Mouse (Mus musculus): Measurements from ENCODE around the gene Taf1c. TPM values are rescaled to one million over a fixed set of nuclear protein-coding genes. Genes with fewer than 3 reads are reported as not detected.

Taf1c gene
- total RNA-seq, 1 experiment from 2014 or later: 7.1 TPM

GRCm38 (mm10) chr8:119625788-119626187 is 20.8 kb upstream of the Taf1c start:
- ATAC-seq (ENCODE audit: extremely low read depth, insufficient number of reproducible peaks, low FRiP score, poor library complexity, severe bottlenecking): no peak

GRCm38 (mm10) chr8:119624916-119625315 is 19.9 kb upstream of the Taf1c start:
- no peak for ATAC-seq (ENCODE audit: extremely low read depth, insufficient number of reproducible peaks, low FRiP score, poor library complexity, severe bottlenecking)

GRCm38 (mm10) chr8:119623744-119624143 is 18.7 kb upstream of the Taf1c start:
- no peak for ATAC-seq (ENCODE audit: extremely low read depth, insufficient number of reproducible peaks, low FRiP score, poor library complexity, severe bottlenecking)

GRCm38 (mm10) chr8:119623061-119623460 is 18.0 kb upstream of the Taf1c start:
- no peak for ATAC-seq (ENCODE audit: extremely low read depth, insufficient number of reproducible peaks, low FRiP score, poor library complexity, severe bottlenecking)

- ATAC-seq (ENCODE audit: extremely low read depth, insufficient number of reproducible peaks, low FRiP score, poor library complexity, severe bottlenecking): no peak
Measured at GRCm38 (mm10) chr8:119622555-119622954, 17.5 kb upstream of the Taf1c start.

DNA sequence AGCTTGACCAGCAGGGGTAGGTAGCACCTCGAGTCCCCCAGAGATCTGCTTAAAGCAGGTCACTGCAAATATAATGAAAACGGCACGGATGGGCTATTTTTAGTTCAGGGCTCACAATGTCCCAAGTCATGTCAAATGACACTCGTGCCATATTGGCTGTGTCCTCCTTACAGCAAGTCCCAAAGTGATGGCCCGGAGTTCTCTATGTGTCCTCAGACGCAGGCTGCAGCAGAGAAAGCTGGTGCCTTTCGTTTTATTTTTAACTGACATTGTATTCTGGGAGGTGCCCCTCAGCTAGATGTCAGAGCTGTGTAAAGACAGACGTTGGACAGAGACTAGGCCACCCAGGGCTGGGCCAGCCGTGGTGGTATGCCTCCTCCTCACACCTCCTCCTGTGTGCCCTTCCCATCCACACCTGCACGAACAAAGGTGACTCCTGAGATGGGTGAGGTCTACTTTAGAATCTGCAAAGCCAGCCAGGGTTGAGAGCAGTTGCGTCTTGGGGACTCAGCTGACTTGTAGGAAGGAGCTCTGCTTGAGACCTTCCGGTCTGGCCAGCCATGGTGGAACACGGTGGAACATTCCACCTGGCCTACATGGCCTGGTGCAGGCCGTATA is 15.9 kb upstream of the Taf1c start:
- no peak for ATAC-seq (ENCODE audit: extremely low read depth, insufficient number of reproducible peaks, low FRiP score, poor library complexity, severe bottlenecking)

DNA sequence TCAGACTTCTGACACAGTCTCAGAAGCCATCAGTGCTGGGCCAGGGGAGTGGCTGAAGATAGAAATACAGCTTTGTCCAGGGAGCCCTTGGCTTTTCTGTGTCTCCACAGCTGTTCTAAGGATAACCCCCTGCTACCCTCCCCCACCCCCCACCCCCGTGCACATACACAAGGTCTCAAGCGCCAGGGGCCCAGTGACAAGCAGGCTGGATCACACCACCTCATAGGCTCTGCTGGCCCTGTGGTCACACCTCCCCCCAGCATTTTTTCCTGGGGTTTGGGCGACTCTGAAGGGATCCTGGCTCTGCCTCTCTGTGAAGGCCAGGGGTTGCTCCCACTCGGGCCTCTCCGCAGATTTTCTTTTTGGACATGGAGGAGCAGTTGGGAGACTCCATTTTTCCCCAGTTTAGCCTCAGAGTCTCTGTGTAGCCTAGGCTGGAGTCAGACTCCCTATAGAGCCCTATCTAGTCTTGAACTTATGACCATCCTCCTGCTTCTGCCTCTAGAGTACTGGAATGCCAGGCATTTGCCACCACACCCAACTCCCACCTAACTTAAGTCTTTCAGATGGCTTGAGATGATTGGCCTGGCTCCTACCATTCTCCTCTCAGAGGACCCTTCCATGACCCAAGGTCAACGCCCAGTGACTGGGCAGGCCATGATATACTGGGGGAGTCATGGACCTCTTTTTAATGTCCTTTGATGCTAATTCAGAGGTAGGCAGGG is 15.3 kb upstream of the Taf1c start:
- ATAC-seq (ENCODE audit: extremely low read depth, insufficient number of reproducible peaks, low FRiP score, poor library complexity, severe bottlenecking): no peak

- no peak for ATAC-seq (ENCODE audit: extremely low read depth, insufficient number of reproducible peaks, low FRiP score, poor library complexity, severe bottlenecking)
Measured at GRCm38 (mm10) chr8:119618887-119619286, 13.9 kb upstream of the Taf1c start.

- ATAC-seq (ENCODE audit: extremely low read depth, insufficient number of reproducible peaks, low FRiP score, poor library complexity, severe bottlenecking): no peak
Measured at GRCm38 (mm10) chr8:119617586-119617985, 12.6 kb upstream of the Taf1c start.

DNA sequence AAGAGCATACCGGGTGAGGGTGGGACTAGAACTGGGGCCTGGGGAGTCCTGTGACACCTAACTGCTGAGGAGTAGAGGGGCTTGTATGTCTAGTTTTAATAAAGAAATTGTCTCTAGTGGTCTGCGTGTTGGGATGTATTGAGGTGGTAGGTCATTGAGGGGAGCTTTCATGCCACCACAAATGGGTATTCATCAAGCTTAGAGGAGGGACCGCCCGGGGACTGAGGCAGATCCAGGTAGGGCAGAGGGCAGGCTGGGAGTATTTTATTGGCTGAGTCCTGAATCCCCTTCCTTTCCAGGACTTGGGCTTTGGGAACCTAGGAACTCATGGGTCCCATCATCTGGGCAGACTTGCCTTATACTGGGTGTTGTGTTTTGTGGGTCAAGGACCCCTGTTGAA is 11.8 kb upstream of the Taf1c start:
- ATAC-seq (ENCODE audit: extremely low read depth, insufficient number of reproducible peaks, low FRiP score, poor library complexity, severe bottlenecking): no peak

DNA sequence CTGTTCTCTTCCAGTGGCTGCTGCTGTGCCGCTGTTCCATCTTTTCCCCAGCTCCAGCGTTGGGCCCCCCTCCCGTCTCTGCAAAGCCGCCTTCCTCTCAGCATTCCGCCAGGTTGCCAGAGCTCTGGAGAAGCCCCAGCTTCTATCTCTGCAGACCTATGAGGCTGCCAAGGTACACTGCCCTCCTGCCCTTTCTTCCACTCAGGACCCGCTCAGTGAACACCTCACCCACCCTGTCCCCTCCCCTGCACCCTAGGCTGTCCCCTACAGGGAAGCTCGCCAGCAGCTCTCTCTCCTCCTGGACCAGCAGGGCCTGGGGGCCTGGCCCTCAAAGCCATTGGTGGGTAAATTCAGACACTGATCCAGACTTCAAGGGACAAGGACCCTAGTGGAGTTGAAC is 11.3 kb upstream of the Taf1c start:
- ATAC-seq (ENCODE audit: extremely low read depth, insufficient number of reproducible peaks, low FRiP score, poor library complexity, severe bottlenecking): no peak

- ATAC-seq (ENCODE audit: extremely low read depth, insufficient number of reproducible peaks, low FRiP score, poor library complexity, severe bottlenecking): no peak
Measured at GRCm38 (mm10) chr8:119615096-119615495, 10.1 kb upstream of the Taf1c start.

DNA sequence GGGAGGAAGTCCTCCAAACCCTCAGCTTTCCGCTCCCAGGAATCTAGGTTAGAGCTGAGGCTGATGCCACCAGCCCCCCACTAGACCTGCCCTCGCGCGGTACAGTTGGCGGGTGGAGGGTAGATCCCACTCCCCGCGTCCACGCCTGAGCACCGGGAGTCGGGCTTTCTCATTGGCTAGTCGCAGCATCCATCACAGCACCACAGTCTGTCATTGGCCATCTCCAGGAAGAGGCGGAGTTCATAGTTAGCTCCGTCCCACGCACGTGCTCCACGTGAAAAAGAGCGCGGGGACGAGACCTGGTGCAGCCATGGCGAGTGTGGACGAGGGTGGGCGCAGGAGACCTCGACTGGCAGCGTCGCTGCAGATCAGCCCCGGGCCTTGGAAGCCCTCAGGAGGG is 7.4 kb upstream of the Taf1c start, which contains the start of gene Adad2:
Gene Adad2 (plus strand): TSS at position 277 of the 400 bp plus-strand sequence.
- no peak for ATAC-seq (ENCODE audit: extremely low read depth, insufficient number of reproducible peaks, low FRiP score, poor library complexity, severe bottlenecking)

- ATAC-seq (ENCODE audit: extremely low read depth, insufficient number of reproducible peaks, low FRiP score, poor library complexity, severe bottlenecking): no peak
Measured at GRCm38 (mm10) chr8:119606224-119606623, 1.2 kb upstream of the Taf1c start.

- ATAC-seq (ENCODE audit: extremely low read depth, insufficient number of reproducible peaks, low FRiP score, poor library complexity, severe bottlenecking): no peak
Measured at GRCm38 (mm10) chr8:119604398-119604803, 621 bp downstream of the Taf1c start.

DNA sequence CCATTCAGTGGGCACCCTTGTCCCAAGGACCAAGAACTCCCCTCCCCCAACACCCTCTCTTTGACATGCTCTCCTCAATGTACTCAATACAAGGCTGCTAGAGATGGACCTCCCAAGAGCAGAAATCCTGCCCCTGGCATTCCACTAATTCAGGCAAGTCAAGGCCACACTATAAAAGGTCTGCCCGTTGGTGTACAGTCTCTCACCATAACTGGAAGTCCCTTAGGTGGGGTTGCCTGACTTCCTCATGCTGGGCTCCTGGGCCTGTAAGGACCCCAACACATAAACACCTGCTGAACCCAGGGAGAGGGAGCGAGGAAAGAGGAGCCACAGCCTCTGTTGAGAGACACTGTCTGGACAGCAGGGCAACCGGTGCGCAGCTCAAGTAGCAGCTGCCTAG is 1.3 kb downstream of the Taf1c start:
- ATAC-seq (ENCODE audit: extremely low read depth, insufficient number of reproducible peaks, low FRiP score, poor library complexity, severe bottlenecking): no peak

DNA sequence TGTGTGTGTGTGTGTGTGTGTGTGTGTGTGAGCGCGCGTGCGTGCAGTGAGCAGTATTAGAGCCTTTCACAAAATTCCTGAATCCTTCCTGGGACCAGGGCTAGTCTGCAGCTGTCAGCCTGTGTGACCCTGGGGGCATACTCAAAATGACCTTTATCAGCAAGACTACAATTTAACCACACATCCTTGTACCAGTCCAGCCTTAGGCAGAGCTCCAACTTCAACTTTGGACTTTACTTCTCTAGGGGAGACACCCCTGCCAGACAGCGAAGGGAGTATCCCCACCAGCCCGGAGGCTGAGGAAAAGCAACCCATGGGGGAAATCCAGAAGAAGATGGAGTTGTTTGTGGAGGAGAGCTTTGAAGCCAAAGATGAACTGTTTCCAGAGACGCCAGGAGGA is 13.6 kb downstream of the Taf1c start:
- no peak for ATAC-seq (ENCODE audit: extremely low read depth, insufficient number of reproducible peaks, low FRiP score, poor library complexity, severe bottlenecking)

- ATAC-seq (ENCODE audit: extremely low read depth, insufficient number of reproducible peaks, low FRiP score, poor library complexity, severe bottlenecking): no peak
Measured at GRCm38 (mm10) chr8:119590348-119590747, 14.7 kb downstream of the Taf1c start.

- no peak for ATAC-seq (ENCODE audit: extremely low read depth, insufficient number of reproducible peaks, low FRiP score, poor library complexity, severe bottlenecking)
Measured at GRCm38 (mm10) chr8:119588844-119589243, 16.2 kb downstream of the Taf1c start.

DNA sequence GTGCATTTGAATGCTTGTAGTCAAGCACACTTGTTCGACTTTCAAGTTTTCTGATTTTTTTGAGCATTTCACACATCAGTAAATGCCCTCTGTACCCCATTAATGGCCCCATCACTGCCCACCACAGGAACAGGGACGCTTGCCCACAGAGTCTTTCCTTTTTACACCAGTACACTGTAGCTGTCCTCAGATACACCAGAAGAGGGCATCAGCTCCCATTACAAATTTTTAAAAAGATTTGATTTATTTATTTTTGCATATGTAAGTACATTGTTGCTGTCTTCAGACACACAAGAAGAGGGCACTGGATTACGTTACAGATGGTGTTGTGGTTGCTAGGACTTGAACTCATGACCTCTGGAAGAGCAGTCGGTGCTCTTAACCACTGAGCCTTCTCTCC is 16.7 kb downstream of the Taf1c start:
- no peak for ATAC-seq (ENCODE audit: extremely low read depth, insufficient number of reproducible peaks, low FRiP score, poor library complexity, severe bottlenecking)

- peak; percentile 75 for ATAC-seq (ENCODE audit: extremely low read depth, insufficient number of reproducible peaks, low FRiP score, poor library complexity, severe bottlenecking)
Measured at GRCm38 (mm10) chr8:119585901-119586300, 19.1 kb downstream of the Taf1c start.

All from neutrophil, adult 5-6 weeks (primary cell).